Comparison of ENCODE assay signal across 9 mouse cellular contexts in genomic region chr2:168588591-168589367, GRCm38 (mm10). TPM values are rescaled to one million over a fixed set of nuclear protein-coding genes. Genes with fewer than 3 reads are reported as not detected.
DNase-seq lines count a peak whose midpoint lies in the region; ATAC-seq lines count a peak whose summit lies in the region.
"Had no signal": no experiment of that assay in that cellular context is flagged by ENCODE, and none has a peak within 500 bp of the region (broad histone marks: within the 10 kb centered on the region; RNA-seq: fewer than 3 reads in every experiment).

No protein-coding gene starts in this region.

- peaks cover 36% of the 10 kb centered on the region for H3K27me3 ChIP-seq in midbrain, embryonic 13.5 days
- peaks cover 53% of the 10 kb centered on the region for H3K27me3 ChIP-seq in midbrain, embryonic 10.5 days (ENCODE audit: low read depth, poor library complexity, severe bottlenecking)
- peaks cover 31% of the 10 kb centered on the region for H3K27me3 ChIP-seq in hindbrain, embryonic 15.5 days
- H3K27me3 ChIP-seq in stomach, embryonic 15.5 days (replicated peaks) = peaks cover 25% of the 10 kb centered on the region

- no peak for ATAC-seq in midbrain, embryonic 13.5 days
- 0 out of 2 replicates have a peak, but pooled peaks have one; percentile 8 for ATAC-seq in hindbrain, embryonic 15.5 days (ENCODE audit: low FRiP score, low read depth)
- no peak for ATAC-seq in stomach, embryonic 15.5 days (ENCODE audit: insufficient read depth, low FRiP score, low read depth)

- peak; percentile 30 to 38 for DNase-seq in frontal cortex, postnatal 36 days (ENCODE audit: low spot score in 2 of 2)
- DNase-seq in frontal cortex, postnatal 25 days (ENCODE audit: low spot score in 2 of 2) = no peak
- no peak for DNase-seq in midbrain, embryonic 10.5 days (ENCODE audit: low spot score)
- DNase-seq in cerebellum, postnatal 36 days = no peak
- DNase-seq in urinary bladder, postnatal 25 days (ENCODE audit: low spot score) = no peak

- H3K9ac ChIP-seq in midbrain, embryonic 13.5 days (replicated peaks) = no peak overlapping the region; the same call in 1 of the 2 replicates
- no peak overlapping the region for H3K9ac ChIP-seq in hindbrain, embryonic 15.5 days
- H3K9ac ChIP-seq in stomach, embryonic 15.5 days = no peak overlapping the region
- H3K9ac ChIP-seq: midbrain, embryonic 12.5 days had no signal

- 55% methylated on average over 11 of the region's 11 CpGs for WGBS in midbrain, embryonic 13.5 days
- 69% methylated on average over 11 of the region's 11 CpGs for WGBS in midbrain, embryonic 10.5 days
- 31% methylated on average over 11 of the region's 11 CpGs for WGBS in hindbrain, embryonic 15.5 days
- 59% methylated on average over 11 of the region's 11 CpGs for WGBS in stomach, embryonic 15.5 days

- H3K4me2 ChIP-seq in midbrain, embryonic 13.5 days (replicated peaks) = 0 out of 2 replicates have a peak overlapping the region, but pooled peaks have one; percentile 62
- H3K4me2 ChIP-seq in hindbrain, embryonic 15.5 days = peak overlapping the region; percentile 57
- peak overlapping the region; percentile 69 for H3K4me2 ChIP-seq in stomach, embryonic 15.5 days

- H3K36me3 ChIP-seq in midbrain, embryonic 13.5 days = no peaks in the 10 kb centered on the region
- no peaks in the 10 kb centered on the region for H3K36me3 ChIP-seq in midbrain, embryonic 10.5 days
- H3K36me3 ChIP-seq in hindbrain, embryonic 15.5 days = no peaks in the 10 kb centered on the region
- H3K36me3 ChIP-seq in stomach, embryonic 15.5 days = no peaks in the 10 kb centered on the region
- H3K36me3 ChIP-seq: midbrain, embryonic 12.5 days had no signal

- peaks cover 33% of the 10 kb centered on the region for H3K4me1 ChIP-seq in midbrain, embryonic 13.5 days (replicated peaks)
- H3K4me1 ChIP-seq in midbrain, embryonic 10.5 days = peaks cover 39% of the 10 kb centered on the region
- peaks cover 39% of the 10 kb centered on the region for H3K4me1 ChIP-seq in hindbrain, embryonic 15.5 days (replicated peaks)
- peaks cover 10% of the 10 kb centered on the region for H3K4me1 ChIP-seq in stomach, embryonic 15.5 days

- no peak overlapping the region for H3K27ac ChIP-seq in midbrain, embryonic 13.5 days
- no peak overlapping the region for H3K27ac ChIP-seq in midbrain, embryonic 10.5 days (replicated peaks)
- no peak overlapping the region for H3K27ac ChIP-seq in hindbrain, embryonic 15.5 days (replicated peaks)
- H3K27ac ChIP-seq in stomach, embryonic 15.5 days = no peak overlapping the region
- H3K27ac ChIP-seq: midbrain, embryonic 12.5 days had no signal

- no peak overlapping the region for H3K4me3 ChIP-seq in midbrain, embryonic 13.5 days (replicated peaks)
- no peak overlapping the region for H3K4me3 ChIP-seq in midbrain, embryonic 10.5 days
- no peak overlapping the region for H3K4me3 ChIP-seq in hindbrain, embryonic 15.5 days
- peak overlapping the region; percentile 51 for H3K4me3 ChIP-seq in stomach, embryonic 15.5 days (replicated peaks)

- no peaks in the 10 kb centered on the region for H3K9me3 ChIP-seq in midbrain, embryonic 13.5 days
- H3K9me3 ChIP-seq in midbrain, embryonic 10.5 days (replicated peaks) = no peaks in the 10 kb centered on the region
- no peaks in the 10 kb centered on the region for H3K9me3 ChIP-seq in hindbrain, embryonic 15.5 days
- no peaks in the 10 kb centered on the region for H3K9me3 ChIP-seq in stomach, embryonic 15.5 days
- H3K9me3 ChIP-seq: midbrain, embryonic 12.5 days had no signal

RNA-seq across cellular contexts. Expression of gene Nfatc2, which starts 12.7 kb away (rescaled TPM):
- 1.7 TPM in 2 replicates for polyA plus RNA-seq in midbrain, embryonic 13.5 days (2015; fragmentation: Nextera tagmentation; extraction: Ambion mirVana)
- 0.54 and 0.61 TPM in 2 replicates for polyA plus RNA-seq in midbrain, embryonic 10.5 days (2016; fragmentation: Nextera tagmentation; extraction: Ambion mirVana)
- polyA plus RNA-seq in hindbrain, embryonic 15.5 days (2015; fragmentation: Nextera tagmentation; extraction: Ambion mirVana) = 3.8 and 4.6 TPM in 2 replicates
- 3.6 and 3.9 TPM in 2 replicates for polyA plus RNA-seq in stomach, embryonic 15.5 days (2015; fragmentation: Nextera tagmentation; extraction: Ambion mirVana)

Comparison
In these comparisons a context has a peak if more than half of its experiments do, and no peak if none do; other contexts are left out.
1. DNase-seq: peak in frontal cortex, postnatal 36 days (2 of 2); none in frontal cortex, postnatal 25 days (0 of 2), midbrain, embryonic 10.5 days (single experiment), cerebellum, postnatal 36 days (0 of 2) and urinary bladder, postnatal 25 days (single experiment).
2. Peak in every context shown above with its lines, with median percentiles within 50 percentile points of each other: H3K4me2 ChIP-seq.